Mouse (Mus musculus): ENCODE results near the gene Olfr1513.
"Not testable (repeated sequence)": the region's sequence is repeated elsewhere in the genome, so short reads cannot be mapped to it uniquely, and the experiment has no call there.

The Olfr1513 gene

DNA sequence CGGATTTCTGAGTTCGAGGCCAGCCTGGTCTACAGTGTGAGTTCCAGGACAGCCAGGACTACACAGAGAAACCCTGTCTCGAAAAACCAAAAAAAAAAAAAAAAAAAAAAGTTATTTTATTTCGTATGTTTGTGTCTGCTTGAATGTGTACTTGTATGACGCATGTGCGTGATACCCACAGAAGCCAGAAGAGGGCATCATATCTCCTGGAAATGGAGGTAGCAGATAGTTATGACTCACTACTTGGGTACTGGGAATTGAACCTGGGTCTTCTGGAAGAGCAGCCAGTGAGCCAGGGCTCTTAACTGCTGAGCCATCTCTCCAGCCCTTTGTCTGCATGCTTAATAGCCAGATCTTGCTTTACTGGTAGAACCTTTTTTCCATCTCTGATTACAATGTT is 45.9 kb downstream of the Olfr1513 start:
- DNase-seq (ENCODE audit: low read depth, low spot score) = peak; percentile 68

DNA sequence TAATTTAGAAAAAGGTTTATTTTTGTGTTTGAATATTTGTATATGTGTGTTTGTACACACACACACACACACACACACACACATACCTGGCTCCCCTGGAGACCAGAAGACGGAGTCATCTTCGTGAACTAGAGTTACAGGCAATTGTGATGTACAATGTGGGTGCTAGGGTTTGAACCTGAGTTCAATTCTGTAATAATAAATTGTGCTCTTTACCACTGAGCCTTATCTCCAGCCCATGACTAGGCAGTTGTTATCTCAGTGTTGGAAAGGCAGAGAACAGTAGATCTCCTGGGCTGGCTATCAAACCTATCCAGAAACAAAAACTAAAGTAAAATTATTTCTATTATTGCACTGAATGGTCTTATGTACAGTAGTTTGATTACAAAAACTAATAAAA is 50.1 kb downstream of the Olfr1513 start:
- DNase-seq (ENCODE audit: low read depth, low spot score) = no peak

DNA sequence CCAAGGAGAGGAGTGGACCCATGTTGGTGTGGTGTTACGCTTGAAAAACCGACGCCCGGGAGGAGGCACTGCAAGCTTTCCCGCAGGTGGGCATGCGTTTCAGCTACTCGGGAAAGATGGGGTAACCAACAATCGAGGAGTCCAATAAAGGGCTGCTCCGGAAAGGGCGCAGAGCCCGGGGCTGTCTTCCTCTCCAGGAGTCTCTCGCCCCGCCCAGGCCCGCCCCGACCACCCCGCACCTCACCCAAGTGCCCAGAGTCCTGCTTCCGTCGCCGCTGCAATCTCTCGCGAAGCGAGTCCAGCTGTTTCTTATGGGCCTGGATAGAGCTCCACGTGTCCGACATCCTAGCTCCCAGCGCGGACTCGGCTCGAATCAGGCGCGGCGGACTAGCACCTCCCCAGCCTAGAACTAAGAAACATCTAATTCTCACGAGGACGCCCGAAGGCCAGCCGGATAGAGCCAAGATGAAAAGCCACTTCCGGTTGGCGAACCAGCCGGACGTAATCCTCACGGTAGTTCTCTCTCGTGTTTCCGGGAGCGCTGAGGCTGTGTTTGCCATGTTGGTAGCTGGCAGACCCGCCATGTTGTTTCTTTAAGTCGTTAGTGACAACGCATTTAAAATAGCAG is 51.5 kb downstream of the Olfr1513 start, which contains the start of gene Mettl3:
TSS of gene Mettl3 (minus strand) at position 485 of the 628 bp plus-strand sequence.
- peak; percentile 94 for DNase-seq (ENCODE audit: low read depth, low spot score)

DNA sequence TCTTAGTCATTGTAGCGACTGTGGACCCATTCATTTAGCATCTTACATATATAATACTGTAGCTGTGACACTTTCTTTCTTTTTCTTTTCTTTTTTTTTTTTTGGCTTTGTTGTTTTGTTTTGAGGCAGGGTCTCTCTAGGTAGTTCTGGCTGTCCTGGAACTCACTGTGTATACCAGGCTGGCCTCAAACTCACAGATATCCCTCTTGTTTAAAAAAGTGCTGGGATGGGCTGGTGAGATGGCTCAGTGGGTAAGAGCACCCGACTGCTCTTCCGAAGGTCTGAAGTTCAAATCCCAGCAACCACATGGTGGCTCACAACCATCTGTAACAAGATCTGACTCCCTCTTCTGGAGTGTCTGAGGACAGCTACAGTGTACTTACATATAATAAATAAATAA is 52.7 kb downstream of the Olfr1513 start:
- DNase-seq (ENCODE audit: low read depth, low spot score) = not testable (repeated sequence)

Data from ES-CJ7 (cell line).